Mouse (Mus musculus) gastrocnemius, postnatal 25 days (tissue): Measurements from ENCODE around the gene Tent5d. TPM values are rescaled to one million over a fixed set of nuclear protein-coding genes. Genes with fewer than 3 reads are reported as not detected.

Experiments
- DNase-seq: peaks from one replicate; pipeline ENCODE4 v3.0.0; 2022
- long read RNA-seq, 2 experiments: library from polyadenylated mRNA; stranded (forward); transcript quantifications; one replicate each; pipeline ENCODE4 v2.0.0; 2021
- total RNA-seq, 2 experiments: library from RNA; stranded (reverse); gene quantifications; 1 replicate in 1 of 2; 2 replicates in 1 of 2; pipeline ENCODE4 v1.2.3; 2021

The Tent5d gene
- not detected for total RNA-seq
- long read RNA-seq, experiment 1, partial matches to known transcripts = 0 of 2 reads
- long read RNA-seq, experiment 1, other reads (novel, unspliced or antisense) = 2 of 2 reads
- long read RNA-seq, experiment 2 = 0 reads

DNA sequence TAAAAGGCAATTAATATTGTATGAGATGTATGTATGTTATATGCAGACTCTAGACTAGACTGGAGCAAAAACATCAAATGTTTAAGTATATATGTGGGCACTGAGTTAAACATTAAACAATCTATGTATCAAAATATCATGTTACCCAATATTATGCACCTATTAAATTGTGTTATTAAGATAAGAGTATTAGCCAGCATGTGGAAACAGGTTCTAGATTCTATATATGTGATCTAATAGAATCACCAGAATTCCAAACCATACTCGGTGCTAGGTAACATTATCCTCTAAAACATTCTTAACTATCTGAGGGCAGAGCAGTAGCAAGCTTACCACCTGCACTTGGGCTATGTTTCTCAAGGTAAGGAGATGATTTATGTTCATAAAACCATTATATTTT lies at the start of gene Tent5d:
Tent5d (plus strand) TSS at position 301 of the 400 bp plus-strand sequence.
- DNase-seq = no peak

DNA sequence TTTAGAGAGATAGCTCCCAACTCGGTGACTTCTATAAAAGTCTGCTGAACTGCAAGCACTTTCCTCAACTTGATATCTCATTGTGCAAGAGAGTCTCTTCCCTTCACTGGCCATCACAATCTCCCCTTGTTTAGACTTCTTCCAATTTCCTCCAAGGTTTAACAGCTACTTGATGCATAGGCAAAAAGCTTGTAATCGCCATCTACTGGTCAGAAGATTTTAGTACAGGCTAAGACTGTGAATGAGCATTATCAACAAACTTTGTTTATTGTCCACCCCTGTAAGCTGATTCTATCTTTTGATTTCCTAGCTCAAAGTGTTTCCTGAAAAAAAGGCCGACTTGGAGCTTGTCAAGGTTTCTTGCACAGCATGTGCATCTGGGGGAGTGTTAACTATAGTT lies 24.5 kb upstream of the Tent5d start:
- no peak for DNase-seq

DNA sequence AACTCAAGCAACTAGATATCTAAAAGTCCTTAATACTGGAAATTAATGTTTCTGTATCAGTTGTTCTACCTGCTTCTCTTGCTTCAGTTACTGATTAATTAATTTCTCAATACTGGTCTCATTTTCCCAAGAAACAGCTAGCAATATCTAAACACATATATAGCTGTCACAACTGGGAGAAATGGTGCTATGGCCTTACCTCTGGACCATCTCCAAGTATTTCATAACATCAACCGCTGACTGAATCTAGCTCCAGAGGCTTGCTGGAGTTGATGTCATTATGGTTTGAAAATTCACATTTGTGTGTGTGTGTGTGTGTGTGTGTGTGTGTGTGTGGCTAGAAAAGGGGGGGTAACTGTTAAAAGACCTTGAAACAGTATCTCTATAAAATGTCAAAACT lies 2.3 kb upstream of the Tent5d start:
- no peak for DNase-seq

DNA sequence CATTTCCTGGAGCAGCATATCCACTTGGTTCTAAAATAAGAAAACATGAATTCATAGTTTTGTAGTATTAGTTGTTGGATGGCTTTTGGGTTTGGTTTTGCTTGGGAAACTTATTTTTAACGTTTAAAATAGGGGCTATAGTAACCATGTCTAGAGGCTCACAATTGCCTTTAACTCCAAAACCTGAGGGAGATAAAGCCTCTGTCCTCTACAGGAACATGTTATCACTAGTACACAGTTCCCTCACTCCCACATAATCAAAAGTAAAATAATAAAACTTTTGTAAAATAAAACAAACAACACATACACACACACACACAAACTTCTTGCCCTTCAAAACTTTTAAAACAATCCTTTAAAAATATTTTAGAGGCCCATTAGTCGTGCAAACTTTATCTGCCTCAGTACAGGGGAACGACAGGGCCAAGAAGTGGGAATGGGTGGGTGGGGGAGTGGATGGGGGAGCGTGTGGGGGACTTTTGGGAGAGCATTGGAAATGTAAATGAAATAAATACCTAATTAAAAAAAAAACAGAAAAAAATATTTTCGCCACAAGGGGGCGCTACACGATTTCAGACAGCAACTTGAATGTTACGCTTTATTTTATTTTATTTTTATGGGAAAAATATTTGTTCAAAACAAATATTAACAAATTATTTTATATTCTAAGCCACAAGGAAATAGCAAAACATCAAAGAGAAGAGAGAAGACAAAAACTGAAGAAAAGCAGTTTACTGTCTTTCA lies 1.5 kb upstream of the Tent5d start:
- no peak for DNase-seq

DNA sequence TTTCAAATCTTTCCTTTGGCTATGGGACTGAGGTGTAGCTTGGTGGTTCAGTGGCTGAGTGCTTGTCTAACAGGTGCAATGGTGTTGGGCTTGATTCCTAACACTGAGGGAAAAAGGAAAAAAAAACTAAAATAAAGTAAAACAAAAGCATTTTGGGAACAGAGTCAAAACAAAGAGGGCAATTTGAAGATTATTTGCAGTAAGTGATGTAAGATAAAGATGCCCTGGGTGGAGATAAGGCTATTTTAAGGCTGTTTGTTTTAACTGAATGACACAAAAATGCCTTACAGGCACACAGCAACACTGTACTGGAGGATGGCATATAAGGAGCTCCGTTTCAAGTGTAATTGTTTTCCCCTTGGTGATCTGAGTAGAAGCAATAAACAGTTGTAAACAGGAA lies 3.4 kb downstream of the Tent5d start:
- DNase-seq = no peak

DNA sequence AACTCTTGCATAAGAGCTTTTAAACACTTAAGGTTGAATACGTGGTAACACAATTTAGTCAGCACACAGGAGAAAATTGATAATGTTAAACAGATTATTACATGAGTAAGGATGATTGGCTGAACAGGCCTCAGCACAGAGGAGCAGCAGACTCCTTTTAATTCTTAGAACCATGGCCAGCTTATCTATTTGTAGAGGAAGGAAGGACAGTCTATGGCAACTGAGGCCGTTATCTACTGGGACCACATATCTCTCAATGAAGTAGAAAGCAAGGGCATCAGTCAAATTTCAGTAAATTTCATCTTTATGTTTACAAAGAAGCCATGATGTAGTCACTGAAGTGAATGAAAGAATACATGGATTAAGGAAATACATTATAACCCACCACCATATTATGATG lies 4.5 kb downstream of the Tent5d start:
- DNase-seq = no peak

DNA sequence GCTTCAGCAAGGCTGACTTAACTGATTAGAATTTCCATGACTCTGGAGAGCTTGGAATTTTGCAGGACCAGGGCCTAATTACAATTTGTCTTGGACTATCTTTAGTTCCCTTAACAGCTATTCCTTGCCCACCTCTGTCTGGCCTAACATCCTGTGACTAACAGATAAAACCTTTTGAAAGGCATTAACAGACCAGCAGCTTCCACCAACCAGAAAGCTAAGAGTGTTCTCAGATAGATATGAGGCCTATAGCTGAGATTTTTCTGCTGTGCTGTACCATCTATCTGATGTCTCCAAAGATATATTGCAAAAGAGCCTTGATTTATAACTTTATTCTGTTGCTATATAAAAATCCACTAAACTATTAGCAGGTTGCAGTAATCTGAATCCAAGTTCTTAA lies 19.7 kb downstream of the Tent5d start:
- DNase-seq = no peak

DNA sequence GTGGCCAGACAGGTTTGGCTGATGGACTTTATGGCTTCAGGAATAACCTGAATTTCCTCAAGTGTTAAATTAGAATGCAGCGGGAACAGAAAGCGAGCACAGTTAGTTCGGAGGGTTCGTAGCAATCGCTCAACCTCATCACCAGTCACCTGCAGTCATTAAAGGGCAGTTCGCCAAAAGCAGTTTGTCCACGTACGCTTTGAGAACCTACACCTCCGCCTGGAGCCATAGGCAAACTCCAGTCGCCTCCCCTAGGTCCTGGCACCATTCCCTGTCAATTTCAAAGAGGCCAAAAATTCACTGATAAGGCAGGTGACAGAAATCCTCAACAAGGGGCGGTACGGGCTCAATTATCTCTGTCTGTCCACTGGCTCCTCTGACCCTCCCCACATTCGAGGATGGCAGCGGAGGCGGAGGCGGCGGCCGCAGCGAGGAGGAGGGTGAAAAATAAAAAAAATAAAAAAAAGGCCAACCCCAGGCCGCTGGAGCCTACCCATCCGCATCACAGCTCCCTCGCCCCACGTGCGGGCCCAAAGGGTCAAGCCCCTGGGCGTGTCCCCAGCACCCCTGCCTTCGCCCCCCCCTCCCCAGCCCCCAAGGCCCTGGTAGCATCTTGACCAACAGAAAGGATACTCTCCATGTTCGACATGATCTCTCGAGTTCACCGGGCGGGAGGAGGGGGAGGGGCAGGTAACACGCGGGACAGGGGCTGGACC lies 23.3 kb downstream of the Tent5d start:
- no peak for DNase-seq

DNA sequence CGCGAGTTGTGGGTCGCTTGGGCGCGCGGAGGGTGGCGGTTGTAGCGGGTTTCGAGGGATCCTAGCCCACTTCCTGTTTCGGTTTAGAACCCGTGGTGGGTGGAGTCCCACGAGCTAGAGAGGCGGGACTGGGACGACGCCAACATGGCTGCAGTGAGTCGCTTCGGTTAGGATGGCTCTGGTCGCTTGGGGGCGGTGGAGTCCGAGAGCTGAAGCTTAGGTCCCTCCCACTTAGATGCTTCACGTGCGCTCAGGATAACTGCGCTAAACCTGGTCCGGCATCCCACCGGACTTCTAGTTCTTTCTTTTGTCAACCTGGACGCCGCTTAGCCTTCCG lies 23.8 kb downstream of the Tent5d start, which contains the start of gene 2610002M06Rik:
2610002M06Rik (minus strand) TSS at position 117 of the 337 bp plus-strand sequence.
- peak; percentile 80 for DNase-seq

DNA sequence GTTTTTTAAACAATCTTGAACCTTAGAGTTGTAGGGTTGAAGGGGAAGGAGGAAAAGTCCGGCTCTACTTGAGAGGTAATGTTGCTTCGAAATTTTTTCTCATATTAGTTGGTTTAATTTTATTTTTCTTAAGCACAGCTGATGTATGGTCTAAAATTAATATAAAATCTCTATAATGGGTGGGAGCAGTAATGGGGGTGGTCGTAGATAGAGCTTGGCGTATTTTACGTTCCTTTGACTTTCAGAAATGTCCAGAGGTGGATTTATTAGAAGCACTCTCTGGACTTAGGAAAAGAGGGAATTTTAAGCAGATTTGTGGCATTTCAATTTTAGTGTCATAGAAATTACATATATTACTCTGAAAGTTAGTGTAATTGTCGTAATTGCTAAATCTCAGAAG lies 24.3 kb downstream of the Tent5d start:
- no peak for DNase-seq

DNA sequence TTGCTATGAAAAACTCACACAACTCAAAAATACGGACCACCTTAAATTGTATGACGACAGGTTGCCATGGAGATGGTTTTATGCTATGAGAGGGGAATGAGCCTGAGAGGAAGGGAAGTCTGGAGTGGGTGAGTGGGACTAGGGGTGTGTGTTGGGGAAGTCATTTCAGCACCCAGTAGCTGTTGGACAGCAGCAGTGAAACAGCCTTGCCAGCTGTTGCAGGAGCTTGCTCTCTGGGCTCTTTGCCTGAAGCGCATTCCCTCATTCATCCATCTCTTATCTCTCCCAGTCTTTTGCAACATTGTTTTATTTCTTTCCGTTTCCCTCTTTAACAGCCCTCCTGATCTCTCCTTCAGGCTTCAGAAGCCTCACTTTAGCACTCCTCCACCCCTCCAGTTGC lies 65.8 kb downstream of the Tent5d start:
- DNase-seq = no peak

Other genes starting within 250 kb of the Tent5d start
- not detected for gene Tbx22, start 124.6 kb upstream of the Tent5d start, total RNA-seq
- gene 2610002M06Rik, start 23.7 kb downstream of the Tent5d start, total RNA-seq = 1 to 10 TPM; 2.7 to 3.2 TPM
- not detected for gene Gm732, start 155.9 kb downstream of the Tent5d start, total RNA-seq